Mouse (Mus musculus) E14TG2a.4 (cell line): ENCODE results near the gene Mrln.

Source experiments
- H3K27me3 ChIP-seq: 2 replicates; pipeline ENCODE4 v1.6.1; 2014; ENCODE audit warnings: low read length, control low read depth; ENCODE audit not compliant: insufficient read depth
- H3K36me3 ChIP-seq: 2 replicates; pipeline ENCODE4 v1.6.1; 2014; ENCODE audit warnings: low read length, control low read depth; ENCODE audit not compliant: insufficient read depth
- H3K4me1 ChIP-seq: replicated peaks from 2 replicates; pipeline ENCODE4 v1.6.1; 2014; ENCODE audit warnings: low read depth, low read length, control low read depth
- H3K4me3 ChIP-seq: replicated peaks from 2 replicates; pipeline ENCODE4 v1.5.1; 2014; ENCODE audit warnings: mild to moderate bottlenecking, low read length
- H3K9me3 ChIP-seq: 2 replicates; pipeline ENCODE4 v1.6.1; 2014; ENCODE audit warnings: low read length, control low read depth
- CTCF ChIP-seq: conservative IDR thresholded peaks from 2 replicates; pipeline ENCODE4 v1.5.1; 2014; ENCODE audit warnings: low read length
- NANOG ChIP-seq: IDR thresholded peaks from 2 replicates; pipeline ENCODE4 v1.6.1; 2014; ENCODE audit warnings: borderline replicate concordance, low read length, mixed read lengths
- POU5F1 ChIP-seq: IDR thresholded peaks from 2 replicates; pipeline ENCODE4 v1.6.1; 2014; ENCODE audit warnings: low read length, borderline replicate concordance

The Mrln gene

DNA sequence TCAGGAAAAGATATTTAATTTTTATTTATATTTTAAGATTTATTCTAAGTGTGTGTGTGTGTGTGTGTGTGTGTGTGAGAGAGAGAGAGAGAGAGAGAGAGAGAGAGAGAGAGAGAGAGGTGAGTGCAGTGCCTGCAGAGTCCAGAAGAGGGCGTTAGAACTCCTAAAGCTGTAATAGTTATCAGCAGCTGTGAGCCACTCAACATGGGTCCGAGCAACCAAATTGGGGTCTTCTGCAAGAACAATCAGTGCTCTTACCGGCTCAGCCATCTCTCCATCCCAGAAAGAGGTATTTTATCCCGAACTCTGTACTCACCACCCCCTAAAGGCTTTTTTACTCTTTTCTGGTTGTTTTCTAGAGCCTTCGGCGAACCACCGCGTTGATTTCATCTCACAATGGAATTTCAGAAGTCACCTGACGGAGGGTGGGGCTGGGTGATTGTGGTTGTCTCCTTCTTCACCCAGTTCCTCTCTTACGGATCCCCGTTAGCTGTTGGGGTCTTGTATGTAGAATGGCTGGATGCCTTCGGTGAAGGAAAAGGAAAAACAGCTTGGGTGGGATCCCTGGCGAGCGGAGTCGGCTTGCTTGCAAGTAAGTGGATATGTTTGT is 51.2 kb downstream of the Mrln start:
- TF ChIP-seq CTCF = peak; percentile 44
- TF ChIP-seq NANOG = no peak
- TF ChIP-seq POU5F1 = no peak
- Histone ChIP-seq H3K4me1 (peaks cover 20% of the 10 kb centered on the region), H3K36me3 (no peaks in the 10 kb centered on the region)

GRCm38 (mm10) chr10:70257029-70257428 is 52.6 kb downstream of the Mrln start:
- H3K27me3 ChIP-seq = no peaks in the 10 kb centered on the region
- H3K9me3 ChIP-seq = no peaks in the 10 kb centered on the region
- no peaks in the 10 kb centered on the region for H3K36me3 ChIP-seq
- TF ChIP-seq CTCF (no peak), NANOG (no peak), POU5F1 (no peak)
- H3K4me3 ChIP-seq = no peak overlapping the region
- peaks cover 33% of the 10 kb centered on the region for H3K4me1 ChIP-seq

More for the DNA sequence above, 51.2 kb downstream of the Mrln start:
- peaks cover 8% of the 10 kb centered on the region for H3K27me3 ChIP-seq
- no peaks in the 10 kb centered on the region for H3K9me3 ChIP-seq
- H3K4me3 ChIP-seq = peak overlapping the region; percentile 39; the same call in 1 of the 2 replicates

DNA sequence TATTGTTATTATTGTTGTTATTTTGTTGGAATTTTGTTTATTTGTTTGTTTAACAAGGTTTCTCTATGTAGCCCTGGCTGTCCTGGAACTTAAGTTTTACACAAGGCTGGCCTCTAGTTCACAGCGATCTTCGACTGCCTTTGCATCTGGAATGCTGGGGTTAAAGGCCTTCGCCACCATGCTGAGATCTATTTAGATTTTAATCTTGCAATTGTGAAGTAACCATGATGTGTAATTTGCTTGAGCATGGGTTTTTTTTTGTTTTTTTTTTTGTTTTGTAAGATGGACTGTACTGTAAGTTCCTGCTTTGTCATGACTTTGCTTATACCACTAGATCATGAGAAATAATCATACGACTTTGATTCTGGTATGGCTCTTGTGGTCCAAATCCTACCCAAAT is 56.4 kb downstream of the Mrln start:
- no peak overlapping the region for H3K4me3 ChIP-seq
- TF ChIP-seq NANOG = no peak
- no peak for TF ChIP-seq POU5F1
- no peak for TF ChIP-seq CTCF

DNA sequence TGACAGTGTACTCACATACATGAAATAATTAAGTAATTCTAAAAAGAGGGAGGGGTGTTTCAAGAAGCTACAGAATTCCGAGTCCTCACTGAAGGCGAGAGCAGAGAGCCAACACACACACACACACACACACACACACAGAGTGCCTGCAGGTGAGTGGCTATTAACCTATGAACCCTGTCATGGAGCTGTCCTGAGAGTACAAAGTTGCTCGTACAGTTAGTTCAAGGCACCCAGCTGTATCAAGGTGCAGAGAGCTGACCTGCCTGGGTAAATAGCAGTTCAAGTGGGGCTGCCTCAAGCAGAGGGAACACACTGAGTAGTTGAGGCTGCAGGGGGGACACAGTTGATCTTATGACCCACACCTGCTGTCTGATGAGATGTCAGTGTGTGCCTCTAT is 57.6 kb downstream of the Mrln start:
- TF ChIP-seq NANOG = no peak
- no peaks in the 10 kb centered on the region for H3K36me3 ChIP-seq
- H3K9me3 ChIP-seq = no peaks in the 10 kb centered on the region
- H3K4me1 ChIP-seq = peaks cover 30% of the 10 kb centered on the region
- H3K27me3 ChIP-seq = peaks cover 3% of the 10 kb centered on the region; the same call in 1 of the 2 replicates
- no peak overlapping the region for H3K4me3 ChIP-seq

More for the DNA sequence above, 56.4 kb downstream of the Mrln start:
- Histone ChIP-seq H3K4me1 (peaks cover 36% of the 10 kb centered on the region), H3K27me3 (peaks cover 3% of the 10 kb centered on the region; the same call in 1 of the 2 replicates), H3K36me3 (no peaks in the 10 kb centered on the region), H3K9me3 (no peaks in the 10 kb centered on the region)

DNA sequence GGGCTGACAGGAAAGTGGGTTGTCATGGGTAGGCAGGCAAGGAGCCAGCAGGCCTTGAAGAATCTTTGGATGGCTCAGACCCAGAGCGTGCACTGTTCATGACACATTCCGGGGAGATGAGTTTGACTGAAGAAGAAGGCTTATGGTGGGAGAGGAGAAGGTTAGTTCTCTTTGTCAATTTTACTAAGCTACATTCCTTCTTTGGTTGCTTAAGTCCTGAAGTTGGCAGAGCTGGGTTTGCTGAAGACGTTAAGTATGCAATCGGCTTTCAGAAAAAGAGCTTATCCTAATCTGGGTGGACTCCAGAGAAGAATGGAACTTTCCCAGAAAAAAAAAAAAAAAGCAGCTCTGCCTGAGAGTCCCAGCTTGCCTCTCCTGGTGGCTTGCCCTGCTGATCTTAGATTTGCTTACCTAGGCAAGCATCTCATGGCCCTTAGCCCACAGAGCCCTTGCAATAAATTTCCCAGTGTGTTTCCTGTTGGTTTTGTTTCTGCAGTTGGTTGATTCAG is 59.3 kb downstream of the Mrln start:
- H3K4me1 ChIP-seq = peaks cover 32% of the 10 kb centered on the region
- no peak overlapping the region for H3K4me3 ChIP-seq
- no peaks in the 10 kb centered on the region for H3K36me3 ChIP-seq
- TF ChIP-seq NANOG (no peak), POU5F1 (no peak), CTCF (no peak)
- no peaks in the 10 kb centered on the region for H3K9me3 ChIP-seq
- H3K27me3 ChIP-seq = peaks cover 3% of the 10 kb centered on the region; the same call in 1 of the 2 replicates

DNA sequence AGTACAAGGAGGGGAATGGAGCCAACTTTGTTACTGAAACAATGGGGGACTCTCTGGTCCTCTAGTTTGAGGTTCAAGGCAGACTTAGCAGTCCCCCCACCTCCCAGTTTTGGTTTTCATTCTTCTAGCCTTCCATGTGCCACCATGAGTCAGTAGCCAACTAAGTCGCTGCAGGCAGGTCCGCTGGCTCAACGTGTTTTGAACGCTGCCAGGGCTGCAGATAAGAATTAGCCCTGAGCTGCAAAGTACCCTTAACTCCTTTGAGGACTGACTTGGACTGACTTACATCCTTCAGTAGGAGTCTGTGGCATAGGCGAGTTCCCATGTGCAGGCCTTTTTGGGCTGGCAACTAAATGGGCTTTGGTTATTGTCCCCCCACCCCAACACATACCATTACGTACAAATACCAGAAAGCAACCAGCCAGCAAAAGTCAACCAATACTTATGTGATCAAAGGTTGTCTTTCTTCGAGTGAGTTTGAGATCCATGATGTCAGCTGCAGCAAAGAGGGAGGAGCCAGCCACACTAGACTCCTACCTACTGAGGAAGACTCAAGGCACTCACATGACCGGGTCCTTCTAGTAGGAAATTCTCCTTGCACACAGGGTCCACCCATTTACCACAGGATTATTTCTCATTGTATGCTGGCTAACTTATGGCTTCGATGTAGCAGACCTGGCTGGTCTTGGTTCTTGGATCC is 60.0 kb downstream of the Mrln start:
- TF ChIP-seq CTCF (no peak), NANOG (no peak), POU5F1 (no peak)
- Histone ChIP-seq H3K4me3 (no peak overlapping the region), H3K27me3 (peaks cover 3% of the 10 kb centered on the region; the same call in 1 of the 2 replicates), H3K4me1 (peaks cover 33% of the 10 kb centered on the region), H3K36me3 (no peaks in the 10 kb centered on the region), H3K9me3 (no peaks in the 10 kb centered on the region)

DNA sequence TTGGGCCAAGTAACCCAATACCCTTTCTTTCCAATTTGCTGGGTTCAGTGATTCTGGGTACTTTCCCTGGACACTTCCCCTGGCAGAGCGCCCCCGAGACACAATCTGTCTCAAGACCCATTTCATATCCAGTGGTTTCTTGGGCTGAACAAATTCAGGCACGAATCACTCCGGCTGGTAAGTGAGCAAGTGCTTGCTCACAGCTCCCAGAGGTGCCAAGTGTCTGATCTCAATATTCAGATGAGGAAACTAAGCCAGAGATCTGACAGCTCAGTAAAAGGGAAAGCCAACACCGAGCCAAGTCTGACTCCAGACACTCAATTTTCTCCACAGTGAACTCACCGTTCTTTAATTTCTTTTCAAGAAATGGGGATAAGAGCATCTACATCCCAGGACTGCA is 62.0 kb downstream of the Mrln start:
- peaks cover 3% of the 10 kb centered on the region; the same call in 1 of the 2 replicates for H3K27me3 ChIP-seq
- no peak for TF ChIP-seq NANOG
- TF ChIP-seq POU5F1 = no peak
- no peak for TF ChIP-seq CTCF
- H3K36me3 ChIP-seq = no peaks in the 10 kb centered on the region
- H3K4me1 ChIP-seq = peaks cover 22% of the 10 kb centered on the region
- H3K9me3 ChIP-seq = no peaks in the 10 kb centered on the region
- H3K4me3 ChIP-seq = no peak overlapping the region

GRCm38 (mm10) chr10:70268581-70269446 is 64.3 kb downstream of the Mrln start:
- TF ChIP-seq CTCF = peak; percentile 57
- TF ChIP-seq NANOG = no peak
- no peak for TF ChIP-seq POU5F1
- Histone ChIP-seq H3K36me3 (no peaks in the 10 kb centered on the region), H3K4me1 (peaks cover 6% of the 10 kb centered on the region), H3K4me3 (no peak overlapping the region), H3K27me3 (peaks cover 2% of the 10 kb centered on the region; the same call in 1 of the 2 replicates), H3K9me3 (no peaks in the 10 kb centered on the region)
